Mouse (Mus musculus) neutrophil, adult 83 days (primary cell): ENCODE measurements around the gene Sprr2b. TPM values are rescaled to one million over a fixed set of nuclear protein-coding genes. Genes with fewer than 3 reads are reported as not detected.

ENCODE experiments used
- total RNA-seq, 2 experiments: library from RNA; stranded (reverse); gene quantifications; one replicate each; pipeline ENCODE4 v1.2.4; 2023

Gene Sprr2b
- not detected for total RNA-seq

DNA sequence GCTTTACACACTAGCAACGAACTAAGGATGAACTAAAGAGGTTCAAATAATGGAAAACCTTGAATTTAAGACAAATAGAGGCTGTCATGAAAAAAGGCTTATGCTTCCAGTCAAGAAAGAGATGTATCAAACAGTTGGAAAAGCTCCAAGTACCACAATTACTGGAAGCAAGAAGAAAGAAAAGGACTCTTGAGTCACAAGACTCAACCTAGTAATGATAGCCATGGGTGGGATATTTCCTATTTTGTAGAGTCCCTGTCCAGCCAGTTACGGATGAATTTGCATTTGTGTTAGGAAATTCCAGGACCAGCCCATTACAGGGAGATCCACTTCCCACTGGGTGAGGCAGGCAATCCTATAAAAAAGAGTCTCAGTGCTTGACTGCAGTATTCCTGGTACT is at the start of gene Sprr2b:
Sprr2b (plus strand) TSS at position 301 of the 400 bp plus-strand sequence.

DNA sequence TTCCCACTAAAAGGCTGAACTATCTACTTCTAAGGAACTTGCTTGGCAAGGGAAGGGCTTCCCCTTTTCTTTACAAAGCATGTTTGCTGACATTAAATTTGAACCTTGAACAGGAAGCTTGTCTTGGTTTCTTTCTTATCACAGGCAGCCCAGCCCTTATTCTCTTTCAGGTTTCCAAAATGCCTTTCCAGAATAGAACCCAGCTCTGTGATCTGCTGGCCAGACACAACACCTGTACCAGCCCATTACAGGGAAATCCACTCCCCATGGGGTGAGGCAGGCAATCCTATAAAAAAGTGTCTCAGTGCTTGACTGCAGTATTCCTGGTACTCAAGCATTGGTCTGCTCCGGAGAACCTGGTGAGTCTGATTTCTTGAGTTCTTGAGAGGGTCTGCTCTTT is 31.3 kb upstream of the Sprr2b start, which contains the start of gene Sprr2a3:
Sprr2a3 (plus strand) TSS at position 317 of the 400 bp plus-strand sequence.

GRCm38 (mm10) chr3:92338840-92339239 is 22.4 kb downstream of the Sprr2b start, which contains the start of gene Sprr2d:
Sprr2d (plus strand) TSS chr3:92339140.

GRCm38 (mm10) chr3:92351843-92352242 is 35.4 kb downstream of the Sprr2b start, which contains the start of gene Sprr2e:
Sprr2e (plus strand) TSS chr3:92352143.

DNA sequence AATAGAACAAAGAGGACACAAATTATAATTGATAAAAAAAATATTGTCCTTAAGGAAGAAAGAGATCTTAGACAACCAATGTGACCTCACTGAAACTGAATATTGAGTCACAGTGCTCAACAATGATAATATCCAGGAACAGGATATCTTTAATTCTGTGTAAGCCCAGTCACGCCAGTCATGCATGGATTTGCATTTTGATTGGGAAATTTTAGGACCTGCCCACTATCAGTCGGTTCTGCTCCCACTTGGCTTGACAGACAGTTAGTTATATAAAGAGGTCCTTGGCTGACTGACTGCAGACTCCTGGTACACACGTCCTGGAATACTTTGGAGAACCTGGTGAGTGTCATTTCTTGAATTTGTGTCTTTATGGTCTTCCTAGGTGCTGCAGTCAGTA is 48.5 kb downstream of the Sprr2b start, which contains the start of gene Sprr2f:
Sprr2f (plus strand) TSS at position 301 of the 400 bp plus-strand sequence.

Other genes with a start within 250 kb of the Sprr2b start
- gene Lor, start 233.5 kb upstream of the Sprr2b start, total RNA-seq, result not detected
- not detected for gene Prr9, start 192.7 kb upstream of the Sprr2b start, total RNA-seq
- gene Lelp1, start 173.9 kb upstream of the Sprr2b start, total RNA-seq, result not detected
- gene Sprr2a1, start 100.8 kb upstream of the Sprr2b start, total RNA-seq, result not detected
- not detected for gene Sprr2a2, start 100.7 kb upstream of the Sprr2b start, total RNA-seq
- gene Sprr2a3, start 31.2 kb upstream of the Sprr2b start, total RNA-seq, result not detected
- not detected for gene Sprr2d, start 22.5 kb downstream of the Sprr2b start, total RNA-seq
- gene Sprr2e, start 35.5 kb downstream of the Sprr2b start, total RNA-seq, result not detected
- not detected for gene Sprr2f, start 48.6 kb downstream of the Sprr2b start, total RNA-seq
- not detected for gene Sprr2h, start 69.1 kb downstream of the Sprr2b start, total RNA-seq
- not detected for gene Sprr2i, start 91.4 kb downstream of the Sprr2b start, total RNA-seq
- not detected for gene Sprr2j-ps, start 101.5 kb downstream of the Sprr2b start, total RNA-seq
- gene Gm9774, start 112.8 kb downstream of the Sprr2b start, total RNA-seq, result 1 to 10 TPM in 1 of 2 experiments, under 1 TPM in 1; 0.53 to 1.4 TPM
- gene Sprr2k, start 116.0 kb downstream of the Sprr2b start, total RNA-seq, result not detected
- not detected for gene Sprr1b, start 122.2 kb downstream of the Sprr2b start, total RNA-seq
- not detected for gene Sprr3, start 142.1 kb downstream of the Sprr2b start, total RNA-seq
- not detected for gene Sprr1a, start 169.3 kb downstream of the Sprr2b start, total RNA-seq
- not detected for gene Sprr4, start 183.9 kb downstream of the Sprr2b start, total RNA-seq
- gene 2310046K23Rik, start 217.9 kb downstream of the Sprr2b start, total RNA-seq, result not detected